Mouse (Mus musculus): ENCODE data around the gene Pik3cg.

The Pik3cg gene

DNA sequence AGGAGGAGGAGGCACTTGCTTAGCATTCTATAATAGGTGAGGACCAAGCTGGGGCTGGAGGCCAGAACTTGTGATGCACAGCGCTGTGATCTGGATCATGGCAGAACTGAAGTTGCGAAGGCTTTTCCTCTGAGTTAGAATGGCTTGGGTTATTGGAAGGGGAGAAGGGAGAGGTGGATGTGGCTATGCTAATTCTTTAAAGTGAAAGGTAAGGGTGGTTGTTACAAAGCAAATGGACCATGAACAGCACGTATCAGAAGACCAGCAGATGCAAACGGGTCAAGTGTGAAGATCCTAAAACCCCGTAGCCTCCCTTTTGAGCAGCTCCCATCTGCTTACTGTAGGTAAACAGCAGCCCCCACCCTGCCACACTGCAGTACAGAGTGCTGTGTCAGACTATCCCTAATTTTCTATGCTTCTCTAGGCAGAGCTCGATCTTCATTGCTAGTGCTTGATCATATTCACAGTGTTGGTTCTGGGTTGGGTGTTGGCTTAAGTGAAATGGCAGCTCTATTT is 7.3 kb downstream of the Pik3cg start:
- DNase-seq = no peak

DNA sequence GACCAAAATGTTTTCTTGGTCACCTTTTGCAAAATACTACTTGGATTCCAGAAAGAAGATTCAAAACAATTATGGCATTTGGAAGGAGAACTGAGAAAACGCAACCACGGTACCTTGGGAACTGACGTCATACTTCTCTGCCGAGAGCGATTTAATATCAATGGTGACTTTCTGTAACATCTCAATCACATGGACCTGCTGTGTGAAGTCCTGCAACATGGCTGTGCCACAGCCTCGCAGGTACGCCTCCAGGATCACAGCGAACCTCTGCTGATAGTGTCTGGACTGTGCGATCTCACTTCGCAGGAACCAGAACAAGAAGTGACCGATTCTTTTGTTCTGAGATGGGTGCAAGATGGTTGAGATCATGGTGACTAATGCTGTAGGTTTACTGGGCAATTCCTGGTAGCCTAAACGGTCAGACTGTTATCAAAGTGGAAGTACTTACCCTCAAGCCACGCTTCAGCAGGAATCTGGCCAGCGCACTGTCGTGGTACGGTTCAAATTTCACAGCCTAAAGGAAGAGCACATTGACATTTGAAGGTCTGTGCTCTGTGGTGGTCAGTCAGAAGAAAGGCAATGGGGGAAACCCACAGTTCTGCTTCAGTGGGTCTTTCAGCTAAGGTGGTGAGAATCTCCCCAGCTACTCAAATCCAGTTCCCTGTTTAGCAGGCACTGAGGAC is 7.9 kb downstream of the Pik3cg start:
- no peak for DNase-seq

DNA sequence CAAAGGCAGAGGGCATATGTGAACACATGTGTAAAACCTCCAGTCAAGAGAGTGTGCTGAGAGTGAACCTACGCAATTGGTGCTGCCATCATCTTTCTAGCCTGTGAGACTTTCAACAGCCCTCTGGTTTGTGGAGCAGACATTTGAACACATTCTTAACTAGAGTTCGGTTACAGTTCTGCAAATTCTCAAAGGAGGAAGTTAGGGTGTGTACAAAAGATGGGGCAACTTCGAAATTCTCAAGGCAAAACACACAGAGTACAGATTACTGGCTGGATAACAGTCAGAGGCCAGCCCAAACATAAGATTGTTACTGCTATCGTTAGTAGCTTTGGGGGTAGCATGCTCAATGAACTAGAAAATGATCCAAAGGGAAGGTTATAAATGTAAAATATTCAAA is 9.0 kb downstream of the Pik3cg start:
- no peak for DNase-seq

DNA sequence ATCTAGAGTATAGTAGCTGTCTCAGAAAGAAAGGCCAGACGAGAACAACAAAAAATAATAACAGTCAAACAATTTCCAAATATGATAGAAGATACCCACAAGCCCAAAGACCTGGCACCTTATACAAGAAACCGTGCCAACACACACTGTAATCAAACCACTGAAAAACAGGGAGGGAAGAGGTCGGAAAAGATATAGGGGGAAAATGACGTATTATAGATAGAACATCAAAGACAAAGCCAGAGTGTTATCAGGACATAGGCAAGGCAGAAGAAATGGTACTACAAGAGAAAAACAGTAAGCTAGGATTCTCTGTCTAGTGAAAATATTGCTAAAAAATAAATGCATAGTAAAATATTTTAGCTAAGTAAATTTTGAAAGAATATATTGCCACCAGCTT is 10.4 kb downstream of the Pik3cg start:
- DNase-seq = no peak

DNA sequence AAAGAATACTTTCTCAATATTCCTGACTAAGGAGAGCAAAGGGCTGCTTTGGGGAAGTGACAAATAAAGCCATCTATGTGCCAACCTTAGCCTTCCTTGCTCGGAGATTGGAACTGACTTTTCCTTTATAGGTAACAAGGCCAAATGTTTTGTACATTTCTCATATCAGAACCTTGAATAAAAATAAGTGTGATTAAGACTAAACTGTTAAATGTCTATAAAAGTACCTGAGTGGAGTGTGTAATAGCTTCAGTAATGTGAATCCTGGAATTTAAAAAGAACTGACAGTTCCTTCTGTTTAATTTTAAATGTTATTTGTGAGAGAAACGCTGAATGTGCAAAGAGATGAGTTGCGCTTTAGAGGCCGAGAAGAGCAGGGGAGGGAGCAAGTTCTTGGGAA is 13.5 kb downstream of the Pik3cg start:
- DNase-seq = no peak

DNA sequence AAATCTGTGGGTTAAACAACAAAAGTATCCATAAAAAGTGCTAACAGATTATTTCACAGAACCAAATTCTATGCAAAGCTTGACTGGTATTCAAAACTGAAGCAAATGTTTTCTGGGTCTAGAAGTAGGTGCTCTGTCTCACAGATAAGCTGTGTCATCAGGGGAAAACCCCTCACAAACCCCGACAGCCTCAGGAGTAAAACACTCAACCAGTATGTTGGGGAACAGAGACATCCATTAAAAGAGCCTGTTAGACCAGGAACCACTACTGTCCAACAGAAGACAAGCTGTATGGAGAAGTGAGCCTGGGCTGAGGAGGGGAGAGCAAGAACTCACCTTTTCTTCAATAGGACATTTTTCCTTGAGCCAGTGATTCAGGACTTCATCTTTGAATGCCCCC is 14.1 kb downstream of the Pik3cg start:
- DNase-seq = no peak

DNA sequence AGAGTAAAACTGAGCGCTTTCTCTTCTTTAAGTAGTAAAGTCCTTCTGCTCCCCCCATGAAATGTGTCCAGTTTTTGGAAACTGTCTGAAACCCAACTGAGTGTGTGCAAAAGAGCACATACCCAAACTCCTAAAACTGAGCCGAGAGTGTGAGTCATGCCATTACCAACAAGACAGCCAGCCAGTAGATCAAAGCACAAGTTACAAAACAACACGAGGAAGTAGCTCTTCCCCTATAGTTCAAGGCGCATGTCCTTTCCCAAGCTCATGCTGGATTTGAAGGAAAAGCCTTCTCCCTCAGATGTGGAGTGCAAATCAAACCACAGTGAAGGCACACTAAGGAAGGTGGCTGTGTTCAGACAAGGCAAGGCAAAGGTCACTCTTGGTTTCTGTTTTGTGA is 17.5 kb downstream of the Pik3cg start:
- DNase-seq = no peak

DNA sequence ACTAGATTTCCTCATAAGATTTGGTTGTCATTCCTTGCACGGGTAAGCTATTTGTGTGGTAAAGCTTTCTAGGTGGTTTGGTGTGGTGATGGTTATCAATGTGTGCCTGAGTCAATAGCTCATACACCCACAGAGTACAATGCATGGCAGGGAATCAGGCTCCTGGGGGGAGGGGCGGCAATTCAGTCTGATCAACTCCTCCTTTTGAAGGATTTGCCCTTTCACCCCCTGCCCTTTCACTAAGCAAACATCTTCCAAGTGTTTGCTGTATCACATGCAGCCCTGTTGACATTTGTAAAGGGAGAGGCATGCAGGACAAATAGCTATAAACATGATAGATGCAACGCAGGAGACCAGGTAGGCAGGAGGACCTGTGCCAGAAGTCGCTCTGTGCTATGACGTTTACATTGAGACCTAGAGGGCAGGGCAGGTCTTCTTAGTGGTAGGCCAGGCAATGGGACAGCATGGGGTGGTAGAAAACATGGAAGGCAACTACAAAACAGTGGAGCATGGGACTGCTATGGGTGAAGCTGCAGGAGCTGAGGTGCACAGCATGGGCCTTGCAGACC is 20.7 kb downstream of the Pik3cg start:
- DNase-seq = no peak

DNA sequence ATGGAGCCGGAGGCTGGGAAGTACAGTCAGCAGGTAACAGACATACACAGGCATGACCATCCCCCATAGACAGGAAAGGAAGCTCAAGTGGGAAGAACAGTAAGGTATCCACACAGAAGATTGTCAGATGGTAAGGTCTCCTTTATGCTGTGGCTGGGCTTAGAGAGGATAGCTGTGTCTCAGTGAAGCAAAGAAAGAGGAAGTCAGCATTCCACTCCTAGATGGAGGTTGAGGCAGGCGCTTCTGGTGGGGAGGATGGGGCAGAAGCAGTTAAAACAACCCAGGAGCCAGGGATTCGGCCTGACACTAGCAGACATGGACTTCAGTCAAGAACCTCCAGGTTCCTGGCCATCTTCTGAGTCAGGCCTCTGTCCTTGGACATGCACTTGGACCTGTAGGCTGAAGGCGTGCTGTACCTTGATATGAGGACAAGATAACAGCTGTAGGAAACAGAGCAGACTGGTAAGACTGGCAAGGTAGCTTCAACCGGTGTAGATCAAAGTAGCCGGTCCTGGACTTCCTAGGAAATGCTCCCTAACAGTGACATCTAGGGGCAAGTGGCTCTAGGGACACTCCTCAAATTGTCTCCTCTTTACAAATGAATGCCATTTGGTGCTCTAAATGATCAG is 21.7 kb downstream of the Pik3cg start:
- no peak for DNase-seq

DNA sequence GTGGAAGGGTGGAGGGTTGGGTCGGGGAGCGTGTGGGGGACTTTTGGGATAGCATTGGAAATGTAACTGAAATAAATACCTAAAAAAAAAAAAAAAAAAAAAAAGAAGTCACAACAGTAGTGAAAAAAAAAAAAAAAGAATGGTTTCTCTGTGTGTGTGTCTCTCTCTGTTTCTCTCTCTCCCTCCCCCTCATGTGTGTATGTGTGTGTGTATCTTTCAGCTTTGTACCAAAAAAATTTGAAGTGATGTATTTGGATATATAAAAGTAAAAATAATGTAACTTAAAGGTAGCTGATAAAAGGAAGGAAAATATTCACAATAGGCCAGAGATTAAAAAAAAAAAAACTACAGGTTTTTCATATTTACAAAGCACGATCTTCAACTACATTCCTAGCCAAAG is 23.6 kb downstream of the Pik3cg start:
- DNase-seq = no peak

DNA sequence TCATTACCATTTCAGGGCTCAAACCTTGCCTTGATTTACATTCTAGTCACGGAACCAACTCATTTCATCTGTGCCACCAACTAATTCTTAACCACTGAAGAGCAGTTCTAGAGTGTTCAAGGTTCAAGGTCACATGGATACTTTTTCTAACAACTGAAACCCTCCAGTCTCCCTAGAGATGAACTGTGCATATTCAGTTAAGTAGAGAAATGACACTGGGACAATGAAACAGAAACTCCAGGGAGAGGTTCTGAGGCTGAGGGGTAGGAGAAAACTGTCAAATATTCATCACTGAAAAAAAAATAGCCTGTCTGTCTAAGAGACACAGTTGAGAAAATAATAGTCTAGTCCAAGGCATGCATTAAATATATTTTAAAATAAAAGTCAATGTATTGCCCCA is 24.9 kb downstream of the Pik3cg start:
- DNase-seq = no peak

DNA sequence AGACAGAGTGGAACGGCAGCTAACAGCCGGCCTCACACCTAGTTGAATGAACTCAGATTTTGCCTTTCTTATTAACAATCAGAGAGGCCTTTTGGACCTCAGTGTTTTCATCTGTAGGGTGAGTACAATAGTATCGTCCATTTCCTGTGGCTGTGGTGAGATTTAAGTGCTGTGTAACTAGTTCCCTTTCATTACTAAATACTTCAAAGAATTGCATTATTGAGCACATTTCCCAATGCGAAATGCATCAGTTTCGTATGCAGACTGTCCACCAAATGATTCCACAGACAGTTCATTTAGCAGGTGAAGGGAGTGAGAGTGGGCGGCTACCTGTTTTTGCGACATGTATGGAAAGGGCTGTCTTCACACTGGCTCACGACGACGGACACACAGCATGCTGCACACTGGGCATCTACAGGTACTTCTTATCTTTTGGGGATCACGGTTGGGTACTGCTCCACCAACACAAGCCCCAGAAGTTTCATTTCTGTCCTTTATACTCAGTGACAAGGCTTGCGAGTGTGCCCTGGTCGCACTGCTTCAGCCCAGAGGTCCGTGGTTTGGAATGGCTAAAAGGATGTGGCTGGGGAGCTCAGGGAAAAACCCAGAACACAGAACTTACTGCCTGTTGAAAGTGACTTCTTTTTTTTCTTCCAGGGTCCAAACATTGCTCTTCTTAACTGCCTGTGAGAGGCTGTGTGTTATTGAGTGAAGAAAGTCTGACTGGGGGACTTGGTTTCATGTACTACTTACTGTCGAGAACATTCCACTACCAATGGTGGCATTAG is 25.6 kb downstream of the Pik3cg start:
- no peak for DNase-seq

DNA sequence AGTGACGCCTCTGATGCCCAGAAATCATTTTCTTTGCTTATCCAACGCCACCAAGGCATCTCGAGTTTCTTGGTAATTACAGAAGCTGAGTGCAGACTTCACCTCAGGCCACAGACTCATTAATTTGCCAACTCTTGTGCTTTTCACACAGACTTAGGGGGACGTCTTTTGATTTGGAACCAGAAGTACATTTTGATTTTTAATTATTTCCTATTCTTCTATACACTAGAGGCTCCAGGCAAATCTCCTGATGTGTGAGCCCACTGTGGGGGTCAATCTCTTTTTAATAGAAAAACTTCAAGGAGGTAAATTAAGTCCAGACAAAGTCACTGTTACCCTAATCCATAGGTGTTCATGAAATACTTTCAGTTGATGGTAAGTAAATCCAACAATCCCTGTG is 26.6 kb downstream of the Pik3cg start:
- DNase-seq = no peak

DNA sequence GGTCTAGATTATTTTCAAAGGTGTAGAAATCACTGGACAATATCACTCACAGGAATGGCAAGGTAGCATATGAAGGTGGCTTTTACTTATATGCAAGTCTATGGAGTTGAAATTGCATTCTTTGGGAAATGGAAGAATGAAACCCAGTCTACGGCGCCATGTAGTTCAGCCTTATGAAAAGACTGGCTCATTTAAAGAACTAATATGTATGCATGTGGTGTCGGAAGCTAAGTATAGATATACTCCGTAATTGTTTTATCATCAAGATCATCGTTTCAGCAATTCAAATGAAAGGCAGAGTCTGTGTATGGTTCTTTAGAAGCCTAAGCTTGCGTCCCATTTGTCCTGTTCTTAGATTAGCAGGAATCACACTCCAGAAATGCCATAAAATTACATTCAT is 34.0 kb downstream of the Pik3cg start:
- no peak for DNase-seq

DNA sequence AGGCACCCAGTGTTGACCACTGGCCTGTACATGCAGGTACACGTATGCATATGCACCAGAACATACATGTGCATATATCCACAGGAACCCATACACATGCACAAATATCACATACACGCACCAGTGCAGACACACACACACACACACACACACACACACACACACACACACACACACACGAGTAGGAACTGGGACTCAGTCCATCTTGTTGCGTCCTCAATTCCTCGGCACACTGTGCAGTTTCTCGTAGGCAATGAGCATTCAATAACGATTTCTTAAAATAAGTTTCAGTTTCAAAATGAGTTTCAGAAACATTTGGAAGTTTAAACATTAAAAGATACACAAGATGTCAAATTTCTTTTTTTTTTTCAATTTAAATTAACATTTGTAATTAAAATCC is 35.6 kb downstream of the Pik3cg start:
- no peak for DNase-seq

DNA sequence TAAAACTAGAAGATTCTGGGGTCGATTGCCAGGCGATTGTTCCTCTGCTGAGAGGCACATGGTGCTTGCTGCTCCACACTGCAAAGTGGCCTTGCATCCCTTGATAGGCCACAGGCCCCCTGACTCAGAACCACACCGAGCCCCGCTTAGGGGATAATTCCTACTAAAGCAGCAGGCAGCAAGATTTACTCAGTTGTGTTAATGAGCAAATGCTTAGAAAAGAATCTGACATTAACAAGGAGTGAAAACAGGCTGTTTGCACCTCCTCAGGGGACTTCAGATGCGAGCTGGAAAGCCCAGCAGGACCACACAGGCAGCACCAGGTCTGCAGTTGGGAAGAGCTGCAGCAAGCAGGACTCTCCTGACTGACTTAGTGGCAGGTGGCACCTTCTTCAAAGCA is 39.3 kb downstream of the Pik3cg start:
- DNase-seq = no peak

DNA sequence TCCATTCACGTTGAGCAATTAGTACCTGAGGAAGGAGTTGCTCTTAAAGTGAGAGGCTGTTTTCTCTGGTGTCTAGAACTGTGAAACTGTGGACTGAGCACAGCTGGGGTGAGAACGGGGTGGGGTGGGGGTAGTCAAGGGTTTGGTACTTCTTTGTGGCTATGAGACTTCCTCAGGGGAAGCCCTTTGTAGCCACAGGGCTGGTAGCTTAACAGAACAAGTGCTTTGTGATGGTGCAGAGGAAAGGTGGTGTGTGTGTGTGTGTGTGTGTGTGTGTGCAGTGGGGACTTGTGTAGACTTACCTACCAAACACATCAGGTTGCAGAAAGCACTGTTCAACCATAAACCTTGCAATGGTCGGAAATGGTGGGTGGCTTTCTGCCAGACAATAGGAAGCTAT is 39.7 kb downstream of the Pik3cg start:
- no peak for DNase-seq

DNA sequence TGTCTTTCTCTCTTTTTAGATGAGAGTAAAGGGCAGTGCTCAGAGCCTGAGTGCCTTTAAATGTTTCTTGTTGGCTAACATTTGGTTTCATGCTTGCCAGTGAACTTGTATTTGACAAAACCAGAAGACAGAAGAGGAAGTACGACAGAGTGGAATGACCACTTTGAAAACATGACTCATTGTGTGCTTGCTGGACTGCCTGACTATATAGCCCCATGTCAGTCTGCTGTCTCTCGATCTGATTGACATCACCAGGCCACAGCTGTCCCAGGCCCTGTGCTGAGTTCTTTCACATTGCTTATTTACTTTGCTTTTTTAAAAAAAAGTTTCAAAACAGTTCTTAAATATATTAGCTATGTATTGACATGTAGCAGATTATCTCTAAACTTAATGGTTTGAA is 44.8 kb downstream of the Pik3cg start:
- DNase-seq = no peak

DNA sequence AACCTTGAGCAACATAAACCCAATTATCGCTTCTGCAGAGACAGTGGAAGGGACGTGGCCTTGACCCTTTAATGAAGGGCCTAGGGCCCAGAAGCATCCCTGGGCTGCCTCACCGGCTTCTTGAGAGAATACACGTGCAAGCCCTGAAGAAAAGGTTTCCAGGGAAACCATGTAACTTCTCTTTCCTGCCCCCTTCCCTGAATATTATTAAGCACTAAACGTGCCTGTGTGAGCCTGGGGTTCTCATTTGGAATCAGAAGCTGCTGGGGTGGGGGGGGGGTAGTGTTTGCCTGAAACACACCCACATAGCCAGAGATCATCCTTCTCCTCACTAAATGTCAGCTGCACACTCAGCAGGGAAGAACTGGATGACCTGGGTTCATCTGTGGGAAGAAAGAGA is 49.7 kb downstream of the Pik3cg start:
- DNase-seq = no peak

DNA sequence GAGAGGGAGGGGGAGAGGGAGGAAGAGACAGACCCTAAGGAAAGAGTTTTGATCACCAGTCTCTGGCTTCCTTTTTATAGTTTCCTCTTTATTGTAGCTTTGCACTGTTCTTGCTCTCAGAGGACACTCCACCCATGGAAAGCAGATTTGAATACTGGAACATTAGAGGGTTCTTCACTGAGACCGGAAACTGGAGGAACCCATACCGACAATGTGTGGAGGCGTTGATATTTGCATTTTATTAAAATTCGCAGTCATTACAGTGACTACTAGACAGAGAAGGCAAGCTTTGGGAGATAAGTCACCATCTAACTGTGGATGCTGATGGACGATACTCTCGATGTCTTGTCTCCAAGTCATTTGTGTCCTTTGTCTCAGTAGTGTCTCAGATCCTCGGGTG is 61.9 kb downstream of the Pik3cg start:
- no peak for DNase-seq

DNA sequence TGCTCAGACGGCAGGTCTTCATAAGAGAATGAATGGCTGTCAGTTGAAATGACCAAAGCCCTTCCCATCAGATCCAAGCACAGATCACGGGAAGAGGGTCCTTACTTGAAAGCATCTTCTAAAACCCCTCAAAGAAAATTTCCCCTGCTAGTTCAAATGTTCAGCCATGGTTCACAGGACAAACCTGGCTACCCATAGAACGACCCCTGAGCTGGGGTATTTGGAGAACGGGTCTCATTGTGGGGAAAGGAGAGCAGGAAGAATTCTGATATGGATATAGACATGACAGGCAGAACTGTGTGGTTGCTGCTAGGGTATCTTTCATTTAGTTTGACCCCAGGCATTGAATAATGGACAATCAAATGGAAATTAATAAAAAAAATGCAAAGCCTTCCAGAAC is 62.8 kb downstream of the Pik3cg start:
- DNase-seq = no peak

DNA sequence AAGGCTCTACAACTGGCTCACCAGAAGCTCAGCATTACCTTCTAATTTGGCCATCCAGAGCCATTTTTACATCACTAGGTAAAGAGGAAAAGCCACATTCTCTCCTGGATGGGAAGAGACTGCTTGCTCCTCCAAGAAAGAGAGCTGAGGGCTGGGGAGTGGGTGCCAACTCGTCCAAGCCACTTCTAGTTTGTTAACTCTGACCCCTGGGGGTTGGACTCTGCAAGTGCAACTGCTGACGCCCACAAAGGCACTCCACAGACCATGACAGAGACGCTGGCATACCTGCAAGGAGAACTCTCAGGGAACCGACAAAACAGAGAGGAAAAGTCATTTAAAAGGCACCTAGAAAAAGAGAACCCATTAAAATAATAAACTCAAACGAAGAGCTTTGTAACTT is 63.9 kb downstream of the Pik3cg start:
- DNase-seq = peak; percentile 68

DNA sequence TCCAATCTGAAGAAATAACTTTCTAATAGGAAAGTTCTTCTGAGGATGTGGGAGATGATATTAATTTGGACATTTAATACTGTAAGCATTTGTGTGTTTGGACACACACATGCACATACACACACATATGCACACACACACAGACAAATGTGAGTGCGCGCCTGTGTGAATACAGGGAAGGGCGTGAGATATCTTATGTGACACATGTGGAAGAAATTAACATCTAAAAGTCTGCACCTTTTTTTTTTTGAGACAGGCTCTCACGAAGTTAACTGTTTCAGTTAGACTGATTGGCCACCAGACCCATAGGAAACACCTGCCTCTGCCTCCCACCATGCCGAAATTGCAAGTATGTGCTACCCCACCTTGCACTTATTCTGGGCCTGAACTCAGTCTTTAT is 64.7 kb downstream of the Pik3cg start:
- DNase-seq = no peak

DNA sequence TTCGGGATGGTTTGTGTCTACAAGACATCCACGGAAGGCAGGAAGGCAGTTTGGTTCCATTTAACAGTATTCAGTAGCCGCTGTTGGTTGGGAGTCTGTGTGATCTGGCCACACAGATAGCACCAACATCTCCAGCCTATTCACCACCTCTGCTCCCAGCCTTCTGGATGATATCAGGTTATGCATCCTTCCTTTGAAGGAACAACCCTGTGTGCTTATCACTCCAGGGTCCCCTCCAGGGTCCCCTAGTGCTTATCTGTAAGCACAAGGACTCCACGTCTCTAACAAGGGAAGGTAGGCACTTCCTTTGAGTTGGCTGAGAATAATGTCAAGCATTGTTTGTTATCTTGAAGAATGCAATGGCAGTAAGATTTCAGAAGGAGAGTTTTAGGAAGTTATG is 65.3 kb downstream of the Pik3cg start:
- no peak for DNase-seq
